Mouse (Mus musculus) ovary, postnatal 14 days (tissue): ENCODE measurements around the gene Bach2.
A peak's percentile ranks its signal among the peaks of the same experiment; 100 is the strongest.

Experiments used
- DNase-seq: peaks from one replicate; pipeline ENCODE4 v3.0.0; 2022; ENCODE audit warnings: low spot score

Gene Bach2

GRCm38 (mm10) chr4:32238366-32238854 is at the start of gene Bach2:
TSS of gene Bach2 (plus strand) at chr4:32238804.
- DNase-seq: peak; percentile 76

GRCm38 (mm10) chr4:32189416-32190036 is 49.1 kb upstream of the Bach2 start:
- DNase-seq: no peak

GRCm38 (mm10) chr4:32190506-32190905 is 48.1 kb upstream of the Bach2 start:
- no peak for DNase-seq

- peak; percentile 57 for DNase-seq
Measured at GRCm38 (mm10) chr4:32195945-32196921, 42.4 kb upstream of the Bach2 start.

- no peak for DNase-seq
Measured at GRCm38 (mm10) chr4:32198031-32198430, 40.6 kb upstream of the Bach2 start.

- no peak for DNase-seq
Measured at GRCm38 (mm10) chr4:32198589-32198988, 40.0 kb upstream of the Bach2 start.

- no peak for DNase-seq
Measured at GRCm38 (mm10) chr4:32199156-32199555, 39.4 kb upstream of the Bach2 start.

- DNase-seq: no peak
Measured at GRCm38 (mm10) chr4:32201114-32201513, 37.5 kb upstream of the Bach2 start.

GRCm38 (mm10) chr4:32202362-32202761 is 36.2 kb upstream of the Bach2 start:
- DNase-seq: no peak

GRCm38 (mm10) chr4:32204819-32205218 is 33.8 kb upstream of the Bach2 start:
- DNase-seq: no peak

- DNase-seq: no peak
Measured at GRCm38 (mm10) chr4:32205825-32206224, 32.8 kb upstream of the Bach2 start.

GRCm38 (mm10) chr4:32209995-32210394 is 28.6 kb upstream of the Bach2 start:
- no peak for DNase-seq

- no peak for DNase-seq
Measured at GRCm38 (mm10) chr4:32210424-32211184, 28.0 kb upstream of the Bach2 start.

GRCm38 (mm10) chr4:32212593-32212992 is 26.0 kb upstream of the Bach2 start:
- no peak for DNase-seq

- no peak for DNase-seq
Measured at GRCm38 (mm10) chr4:32216466-32216865, 22.1 kb upstream of the Bach2 start.

GRCm38 (mm10) chr4:32217016-32217415 is 21.6 kb upstream of the Bach2 start:
- DNase-seq: no peak

- DNase-seq: no peak
Measured at GRCm38 (mm10) chr4:32217593-32217992, 21.0 kb upstream of the Bach2 start.

- DNase-seq: no peak
Measured at GRCm38 (mm10) chr4:32218371-32218770, 20.2 kb upstream of the Bach2 start.

- DNase-seq: no peak
Measured at GRCm38 (mm10) chr4:32219428-32220128, 19.0 kb upstream of the Bach2 start.

- no peak for DNase-seq
Measured at GRCm38 (mm10) chr4:32220129-32220491, 18.5 kb upstream of the Bach2 start.

- no peak for DNase-seq
Measured at GRCm38 (mm10) chr4:32220961-32221360, 17.6 kb upstream of the Bach2 start.

GRCm38 (mm10) chr4:32223563-32223962 is 15.0 kb upstream of the Bach2 start:
- DNase-seq: no peak
